Mouse (Mus musculus) forebrain, embryonic 10.5 days (tissue): ENCODE data around the gene Slc22a20. TPM values are rescaled to one million over a fixed set of nuclear protein-coding genes. Genes with fewer than 3 reads are reported as not detected.
A peak's percentile ranks its signal among the peaks of the same experiment; 100 is the strongest.

Experiments
- DNase-seq: peaks from one replicate; pipeline ENCODE4 v3.0.0-alpha.2; 2017; ENCODE audit warnings: low spot score; ENCODE audit errors: extremely low spot score
- H3K27ac ChIP-seq: fragments of 300-500 bp; sonication (generic); 2 replicates; pipeline ENCODE4 v1.5.1; 2016; ENCODE audit warnings: mild to moderate bottlenecking
- H3K27me3 ChIP-seq: fragments of 300-500 bp; sonication (generic); 2 replicates; pipeline ENCODE4 v1.6.1; 2016; ENCODE audit warnings: mild to moderate bottlenecking; ENCODE audit not compliant: poor library complexity, severe bottlenecking
- H3K36me3 ChIP-seq: fragments of 300-500 bp; sonication (generic); replicated peaks from 2 replicates; pipeline ENCODE4 v1.6.1; 2016; ENCODE audit warnings: mild to moderate bottlenecking, moderate library complexity
- H3K4me1 ChIP-seq: fragments of 300-500 bp; sonication (generic); 2 replicates; pipeline ENCODE4 v1.6.1; 2016
- H3K4me3 ChIP-seq: fragments of 300-500 bp; sonication (generic); 2 replicates; pipeline ENCODE4 v1.5.1; 2016; ENCODE audit warnings: mild to moderate bottlenecking, moderate library complexity
- H3K9me3 ChIP-seq: fragments of 300-500 bp; sonication (generic); 2 replicates; pipeline ENCODE4 v1.6.1; 2016; ENCODE audit warnings: mild to moderate bottlenecking, moderate library complexity
- whole genome bisulfite sequencing: fragments of 180-500 bp; shearing (Covaris S2); methylation state at CpG from one replicate; pipeline ENCODE4 v1.1.7; 2016; 5-methylcytosine and 5-hydroxymethylcytosine counted together
- polyA plus RNA-seq: library from polyadenylated mRNA; unstranded; fragments of >200 nt; fragmentation: Nextera tagmentation; extraction: Ambion mirVana; gene quantifications from 2 replicates; pipeline ENCODE4 v1.2.1, GENCODE M21; 2016

The Slc22a20 gene
- polyA plus RNA-seq, 1 experiment from 2014 or later: not detected

DNA sequence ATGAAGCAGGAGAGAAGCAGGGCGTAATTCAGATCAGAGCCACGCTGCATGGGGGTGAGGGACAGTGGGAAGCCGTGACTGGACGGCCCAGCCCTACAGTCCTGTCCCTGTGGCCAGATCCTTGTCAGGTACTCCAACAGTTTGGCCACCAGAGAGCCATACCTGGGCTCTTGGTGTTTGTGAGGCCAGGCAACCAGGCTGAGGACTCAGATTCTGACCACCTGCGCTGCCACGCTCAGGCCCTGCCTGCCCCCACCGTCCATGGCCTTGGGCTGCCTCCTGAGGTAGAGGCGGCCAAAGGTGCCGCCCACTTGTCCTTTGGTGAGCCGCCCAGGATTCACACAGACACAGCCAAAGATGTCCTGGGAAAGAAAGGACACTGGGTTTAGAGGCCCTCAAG lies 45.3 kb downstream of the Slc22a20 start:
- no peak for DNase-seq
- Histone ChIP-seq H3K27ac (no peak overlapping the region), H3K4me3 (no peak overlapping the region), H3K9me3 (no peaks in the 10 kb centered on the region), H3K36me3 (peaks cover 71% of the 10 kb centered on the region), H3K4me1 (peaks cover 16% of the 10 kb centered on the region), H3K27me3 (no peaks in the 10 kb centered on the region)
- WGBS: 90% methylated on average over 10 of the region's 10 CpGs

DNA sequence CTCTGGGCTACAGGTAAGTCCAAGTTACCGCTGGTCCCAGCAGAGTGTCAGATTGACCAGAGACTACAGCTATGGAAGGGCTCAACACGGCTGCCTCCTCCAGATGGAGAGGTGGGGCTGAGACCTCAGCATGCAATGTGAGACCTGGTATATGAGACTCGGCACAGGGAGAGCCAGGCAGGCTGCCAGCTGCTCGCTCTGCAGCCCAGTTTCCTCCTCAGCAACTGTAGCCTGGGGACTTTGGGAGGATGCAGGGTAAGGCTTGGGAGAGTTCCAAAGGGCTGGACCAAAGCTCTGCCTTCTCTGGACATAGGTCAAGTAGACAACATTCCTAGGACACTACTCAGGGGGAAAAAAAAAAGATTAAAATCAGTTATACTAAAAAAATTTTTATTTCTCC lies 45.8 kb downstream of the Slc22a20 start:
- peaks cover 66% of the 10 kb centered on the region for H3K36me3 ChIP-seq
- 83% methylated on average over 4 of the region's 4 CpGs for WGBS

DNA sequence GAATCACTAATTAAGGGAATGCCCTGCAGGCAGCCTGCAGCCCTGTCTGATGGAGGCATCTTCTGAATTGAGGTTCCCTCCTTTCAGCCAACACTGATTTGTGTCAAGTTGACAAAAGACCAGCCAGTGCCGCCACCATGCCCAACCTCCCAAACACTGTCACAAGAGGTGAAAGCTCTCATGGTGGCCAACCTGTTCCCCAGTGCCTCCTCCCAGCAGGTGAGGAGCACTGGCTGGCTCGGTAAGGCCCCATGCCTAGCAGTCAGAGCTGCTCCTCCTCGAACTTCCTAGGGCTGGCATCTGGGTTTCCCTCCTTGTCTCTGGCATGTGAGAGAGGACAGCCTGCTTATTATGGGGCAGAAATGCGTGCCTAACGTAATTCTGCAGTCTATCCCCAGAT lies 46.2 kb downstream of the Slc22a20 start:
- Histone ChIP-seq H3K4me3 (no peak overlapping the region), H3K36me3 (peaks cover 61% of the 10 kb centered on the region), H3K9me3 (no peaks in the 10 kb centered on the region), H3K27ac (no peak overlapping the region), H3K4me1 (peaks cover 21% of the 10 kb centered on the region), H3K27me3 (no peaks in the 10 kb centered on the region)
- 87% methylated on average over 5 of the region's 5 CpGs for WGBS
- no peak for DNase-seq

More for the DNA sequence above, 45.8 kb downstream of the Slc22a20 start:
- DNase-seq: no peak
- peaks cover 18% of the 10 kb centered on the region for H3K4me1 ChIP-seq
- no peaks in the 10 kb centered on the region for H3K27me3 ChIP-seq
- H3K27ac ChIP-seq: no peak overlapping the region
- no peak overlapping the region for H3K4me3 ChIP-seq
- no peaks in the 10 kb centered on the region for H3K9me3 ChIP-seq

DNA sequence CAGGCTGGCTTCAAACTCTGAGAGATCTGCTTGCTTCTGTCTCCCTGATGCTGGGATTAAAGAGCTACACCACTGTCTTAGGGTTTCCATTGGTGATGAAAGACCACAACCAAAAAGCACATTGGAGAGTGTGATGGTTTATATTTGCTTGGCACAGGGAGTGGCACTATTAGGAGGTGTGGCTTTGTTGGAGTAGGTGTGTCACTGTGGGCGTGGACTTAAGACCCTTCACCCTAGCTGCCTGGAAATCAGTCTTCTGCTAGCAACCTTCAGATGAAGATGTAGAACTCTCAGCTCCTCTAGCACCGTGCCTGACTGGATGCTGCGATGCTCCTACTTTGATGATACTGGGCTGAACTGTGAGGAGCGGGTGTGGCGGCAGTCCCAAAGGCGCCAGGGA lies 47.4 kb downstream of the Slc22a20 start:
- DNase-seq: no peak
- no peaks in the 10 kb centered on the region for H3K27me3 ChIP-seq
- no peak overlapping the region for H3K4me3 ChIP-seq
- no peak overlapping the region for H3K27ac ChIP-seq
- H3K9me3 ChIP-seq: no peaks in the 10 kb centered on the region
- 85% methylated on average over 6 of the region's 6 CpGs for WGBS
- peaks cover 49% of the 10 kb centered on the region for H3K36me3 ChIP-seq
- H3K4me1 ChIP-seq: peaks cover 21% of the 10 kb centered on the region

DNA sequence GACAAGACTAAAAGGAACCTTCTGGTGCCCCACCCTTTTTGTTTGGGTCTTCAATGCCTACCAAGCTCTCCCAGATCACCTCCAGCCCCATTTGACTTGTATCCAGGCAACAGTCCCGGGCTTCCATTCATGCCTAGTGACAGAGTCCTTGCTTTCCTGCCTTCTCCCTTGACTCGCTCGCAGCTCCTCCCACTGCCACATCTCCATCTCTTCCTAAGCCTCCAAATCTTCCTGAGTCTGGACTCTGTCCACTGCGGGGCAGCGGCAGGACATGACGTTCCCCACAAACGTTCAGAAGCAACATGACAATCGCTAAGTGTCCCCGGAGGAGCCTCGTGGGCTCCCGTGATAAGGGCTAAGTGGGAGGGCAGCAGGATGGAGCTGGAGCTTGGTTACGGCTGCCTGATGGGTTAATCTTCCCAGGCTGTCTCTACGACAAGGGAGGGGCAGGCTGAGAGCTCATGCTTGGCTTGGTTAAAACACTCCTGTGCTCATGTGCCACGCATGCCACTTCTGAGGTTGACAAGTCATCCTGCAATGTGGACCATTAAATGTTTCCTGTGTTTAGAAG lies 48.0 kb downstream of the Slc22a20 start:
- Histone ChIP-seq H3K36me3 (peaks cover 43% of the 10 kb centered on the region), H3K4me1 (peaks cover 21% of the 10 kb centered on the region), H3K9me3 (no peaks in the 10 kb centered on the region), H3K4me3 (no peak overlapping the region; the same call in 1 of the 2 replicates), H3K27me3 (no peaks in the 10 kb centered on the region), H3K27ac (0 out of 2 replicates have a peak overlapping the region, but pooled peaks have one; percentile 9)
- WGBS: 46% methylated on average over 14 of the region's 14 CpGs
- no peak for DNase-seq

DNA sequence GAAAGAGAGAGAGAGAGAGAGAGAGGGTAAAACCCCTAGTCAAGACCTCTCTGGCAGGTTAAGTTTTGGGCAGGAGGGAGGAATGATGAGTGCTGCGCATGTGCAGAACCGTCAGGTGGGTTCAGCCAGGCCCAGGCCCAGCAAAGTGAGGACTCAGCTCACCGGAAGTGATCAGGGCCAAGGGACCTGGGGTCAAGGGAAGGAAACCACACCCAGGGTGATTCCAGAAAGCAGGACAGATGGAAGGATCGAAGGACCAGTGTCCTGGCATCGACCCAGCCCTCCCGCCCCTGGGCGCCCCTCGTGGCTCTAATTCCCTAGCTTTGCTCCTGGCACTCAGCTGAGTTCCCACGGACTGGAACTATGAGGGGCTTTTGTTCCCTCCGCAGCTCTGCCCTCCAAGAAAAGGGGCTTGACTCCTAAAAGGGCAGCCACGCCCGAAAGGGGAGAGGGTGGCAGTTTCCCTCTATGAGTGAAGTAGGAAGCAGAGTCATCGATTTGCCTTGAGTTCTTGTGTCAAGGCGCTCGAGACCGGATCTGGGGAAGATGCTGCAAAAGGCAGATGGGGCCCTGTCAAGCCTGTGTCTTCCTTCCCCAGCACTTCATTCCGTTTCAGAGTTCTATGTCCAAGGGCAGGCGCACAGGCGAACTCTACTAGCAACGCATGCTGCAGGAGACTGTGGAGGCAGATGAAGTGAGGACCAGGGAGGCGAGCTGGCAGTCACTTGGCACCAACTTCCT lies 48.7 kb downstream of the Slc22a20 start:
- DNase-seq: no peak

DNA sequence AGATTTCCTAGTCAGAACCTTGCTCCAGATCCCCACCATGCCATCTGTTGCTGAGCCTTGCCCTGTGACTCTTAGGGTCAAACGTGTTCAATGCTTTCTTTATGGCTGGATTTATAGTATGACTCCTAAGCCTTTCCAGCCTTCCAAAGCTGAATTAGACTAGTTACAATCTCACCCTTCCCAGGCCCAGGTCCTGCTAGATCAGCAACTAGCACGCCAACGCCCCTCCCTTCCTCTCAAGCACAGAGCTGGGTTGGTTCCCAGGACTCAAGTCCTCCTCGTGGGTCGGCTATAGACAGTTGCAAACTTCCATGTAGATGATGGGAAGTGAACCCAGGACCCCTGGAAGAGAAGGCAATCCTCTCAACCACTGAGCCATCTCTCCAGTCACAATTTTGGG lies 50.3 kb downstream of the Slc22a20 start:
- H3K9me3 ChIP-seq: no peaks in the 10 kb centered on the region
- no peaks in the 10 kb centered on the region for H3K27me3 ChIP-seq
- no peak overlapping the region for H3K27ac ChIP-seq
- 82% methylated on average over 5 of the region's 5 CpGs for WGBS
- H3K4me1 ChIP-seq: peaks cover 21% of the 10 kb centered on the region
- DNase-seq: no peak
- H3K4me3 ChIP-seq: no peak overlapping the region
- H3K36me3 ChIP-seq: peaks cover 22% of the 10 kb centered on the region

More for the DNA sequence above, 48.7 kb downstream of the Slc22a20 start:
- 81% methylated on average over 21 of the region's 21 CpGs for WGBS
- Histone ChIP-seq H3K27ac (peak overlapping the region; percentile 44; the same call in 1 of the 2 replicates), H3K27me3 (no peaks in the 10 kb centered on the region), H3K4me1 (peaks cover 21% of the 10 kb centered on the region), H3K4me3 (no peak overlapping the region; the same call in 1 of the 2 replicates), H3K9me3 (no peaks in the 10 kb centered on the region), H3K36me3 (peaks cover 37% of the 10 kb centered on the region)

DNA sequence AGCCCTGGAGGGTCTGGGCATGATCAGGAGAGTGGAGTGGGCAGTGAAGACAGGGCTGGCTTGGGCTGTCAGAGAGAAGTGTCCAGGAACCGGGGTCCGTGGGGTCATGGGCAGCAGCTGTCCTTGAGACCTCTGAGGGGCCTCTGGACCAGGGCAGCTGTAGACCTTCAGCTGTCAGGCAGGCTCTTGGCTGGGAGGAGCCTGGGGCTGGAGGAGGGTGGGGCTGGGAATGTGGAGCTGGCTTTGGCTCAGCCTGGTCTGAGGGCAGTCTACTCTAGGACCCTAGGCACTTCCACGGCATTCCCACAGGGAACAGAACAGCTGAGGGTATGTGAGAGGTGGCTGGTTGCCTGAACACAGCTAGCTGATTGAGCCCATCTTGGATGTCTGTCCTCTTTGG lies 50.7 kb downstream of the Slc22a20 start:
- Histone ChIP-seq H3K36me3 (peaks cover 18% of the 10 kb centered on the region), H3K4me1 (peaks cover 21% of the 10 kb centered on the region), H3K4me3 (no peak overlapping the region), H3K9me3 (no peaks in the 10 kb centered on the region), H3K27me3 (no peaks in the 10 kb centered on the region), H3K27ac (no peak overlapping the region; the same call in 1 of the 2 replicates)
- DNase-seq: no peak
- WGBS: 75% methylated on average over 3 of the region's 3 CpGs

DNA sequence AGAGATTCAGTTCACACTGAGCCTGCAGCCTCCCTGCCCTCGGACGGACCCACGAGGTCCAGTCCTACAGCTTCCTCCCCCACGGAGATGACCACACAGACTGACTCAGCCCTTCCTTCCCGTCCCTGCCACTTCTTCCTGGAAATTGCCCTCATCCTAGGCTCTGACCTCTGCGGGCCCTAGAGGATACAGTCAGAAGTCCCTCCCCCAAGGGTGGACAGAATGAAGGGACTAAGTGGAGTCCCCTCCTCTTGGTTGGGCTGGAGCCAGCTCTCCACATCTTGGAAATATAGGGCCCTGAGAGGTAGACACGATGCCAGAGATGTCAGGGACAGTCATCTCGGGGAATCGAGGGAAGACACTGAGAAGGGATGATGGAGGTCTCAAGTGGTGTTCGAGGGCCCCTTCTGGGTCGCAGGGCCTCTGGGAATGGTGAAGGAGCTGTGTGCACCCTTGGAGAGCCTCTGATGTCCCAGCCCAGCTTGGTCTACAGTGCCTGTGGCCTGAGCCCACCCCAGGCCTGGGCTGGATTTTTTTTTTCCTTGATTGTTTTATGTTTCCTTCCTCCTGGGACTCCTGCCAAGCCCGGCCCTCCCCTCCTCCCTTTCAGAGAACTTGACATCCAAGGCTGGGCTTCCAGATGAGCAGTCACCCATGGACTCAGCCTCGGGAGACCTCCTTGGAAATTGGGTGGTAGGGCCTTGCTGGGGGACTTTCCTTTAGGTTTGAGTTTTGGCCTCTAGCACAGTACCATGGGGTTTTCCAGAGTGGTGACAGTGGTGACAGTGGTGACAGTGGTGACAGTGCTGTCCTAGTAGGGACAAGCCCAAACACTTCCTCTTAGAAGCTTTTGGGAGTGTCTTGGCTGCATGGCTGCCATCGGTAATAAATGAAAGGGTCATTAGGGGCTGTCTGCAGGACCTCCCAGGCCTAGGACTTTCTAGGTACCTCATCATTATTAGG lies 56.0 kb downstream of the Slc22a20 start:
- Histone ChIP-seq H3K4me1 (peaks cover 28% of the 10 kb centered on the region), H3K9me3 (no peaks in the 10 kb centered on the region), H3K27me3 (peaks cover 17% of the 10 kb centered on the region), H3K27ac (peak overlapping the region; percentile 20; the same call in 1 of the 2 replicates), H3K4me3 (no peak overlapping the region), H3K36me3 (no peaks in the 10 kb centered on the region)
- DNase-seq: no peak
- WGBS: 80% methylated on average over 14 of the region's 14 CpGs

DNA sequence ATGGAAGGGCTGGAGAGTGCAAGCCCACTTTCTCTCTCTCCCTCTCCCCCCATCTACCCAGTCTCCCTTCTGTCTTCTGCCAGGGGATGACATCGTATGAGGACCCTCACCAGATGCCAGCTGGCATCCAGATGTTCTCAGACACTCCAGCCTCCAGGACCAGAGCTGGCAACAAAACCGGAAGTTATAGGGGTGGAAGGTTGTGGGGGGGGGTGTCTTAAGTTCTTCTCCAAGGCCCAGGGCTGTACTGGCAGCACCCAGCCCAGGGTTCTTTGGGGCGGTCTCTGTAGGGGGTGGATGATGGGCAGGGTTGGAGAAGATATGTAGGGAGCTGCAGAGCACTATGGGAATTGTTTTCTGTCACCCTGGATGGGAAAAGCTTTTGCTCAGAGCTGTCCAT lies 57.4 kb downstream of the Slc22a20 start:
- DNase-seq: no peak
- Histone ChIP-seq H3K36me3 (no peaks in the 10 kb centered on the region), H3K27ac (no peak overlapping the region), H3K9me3 (no peaks in the 10 kb centered on the region), H3K4me3 (no peak overlapping the region), H3K27me3 (peaks cover 18% of the 10 kb centered on the region), H3K4me1 (peaks cover 40% of the 10 kb centered on the region)
- WGBS: 74% methylated on average over 3 of the region's 3 CpGs

DNA sequence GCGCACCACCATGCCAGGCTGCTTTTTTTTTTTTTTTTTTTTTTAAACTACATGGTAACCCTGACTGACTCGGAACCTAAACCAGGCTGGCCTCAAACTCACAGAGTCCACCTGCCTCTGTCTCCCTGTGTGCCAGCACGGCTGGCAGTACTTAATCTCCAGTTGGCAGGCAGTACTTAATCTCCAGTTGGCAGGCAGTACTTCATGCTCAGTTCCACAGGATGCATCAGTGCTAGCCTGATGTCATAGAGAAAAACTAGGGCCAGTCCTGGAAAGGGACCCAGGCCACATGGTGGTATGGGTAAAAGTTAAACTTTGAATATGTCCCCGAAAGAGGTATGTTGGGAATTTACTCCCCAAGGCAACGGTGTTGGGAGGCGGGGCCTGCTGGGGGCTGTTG lies 57.8 kb downstream of the Slc22a20 start:
- no peak for DNase-seq
- 82% methylated on average over 6 of the region's 6 CpGs for WGBS
- peaks cover 19% of the 10 kb centered on the region for H3K27me3 ChIP-seq
- peaks cover 41% of the 10 kb centered on the region for H3K4me1 ChIP-seq
- H3K4me3 ChIP-seq: no peak overlapping the region
- no peaks in the 10 kb centered on the region for H3K9me3 ChIP-seq
- H3K27ac ChIP-seq: no peak overlapping the region
- no peaks in the 10 kb centered on the region for H3K36me3 ChIP-seq

DNA sequence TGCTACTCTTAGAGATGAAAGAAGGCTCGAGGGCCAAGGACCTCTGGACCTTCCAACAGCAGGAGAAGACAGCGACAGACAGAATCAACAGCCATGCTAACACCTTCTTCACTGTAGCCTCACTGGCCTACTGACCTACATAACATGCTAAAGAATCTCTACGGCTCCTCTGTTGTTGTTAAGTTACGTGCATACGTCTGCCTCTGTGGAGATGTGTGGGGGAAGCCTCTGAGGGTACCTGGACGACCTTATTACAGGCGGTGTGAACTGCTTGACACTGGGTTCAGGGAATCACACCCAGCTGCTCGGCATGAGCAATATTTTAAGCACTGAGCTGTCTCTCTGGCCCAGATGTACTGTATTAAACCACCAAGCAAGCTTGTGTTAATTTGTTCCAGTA lies 58.4 kb downstream of the Slc22a20 start:
- 79% methylated on average over 8 of the region's 8 CpGs for whole genome bisulfite sequencing
- no peaks in the 10 kb centered on the region for H3K36me3 ChIP-seq
- H3K27ac ChIP-seq: no peak overlapping the region
- H3K27me3 ChIP-seq: peaks cover 24% of the 10 kb centered on the region
- no peaks in the 10 kb centered on the region for H3K9me3 ChIP-seq
- no peak overlapping the region for H3K4me3 ChIP-seq
- no peak for DNase-seq
- H3K4me1 ChIP-seq: peaks cover 41% of the 10 kb centered on the region
